ENCODE assay signal across 13 mouse cellular contexts in genomic region chr12:98050057-98050456, GRCm38 (mm10).
A peak's percentile ranks its signal among the peaks of the same experiment; 100 is the strongest.
DNase-seq lines count a peak whose midpoint lies in the region; ATAC-seq lines count a peak whose summit lies in the region.
"Had no signal": no experiment of that assay in that cellular context is flagged by ENCODE, and none has a peak within 500 bp of the region (broad histone marks: within the 10 kb centered on the region; RNA-seq: fewer than 3 reads in every experiment).

No protein-coding gene starts in this region.

- no peaks in the 10 kb centered on the region for H3K9me3 ChIP-seq in hindbrain, embryonic 12.5 days (replicated peaks)
- H3K9me3 ChIP-seq in hindbrain, embryonic 16.5 days (ENCODE audit: control insufficient read depth, low read length) = no peaks in the 10 kb centered on the region
- H3K9me3 ChIP-seq in midbrain, embryonic 16.5 days (replicated peaks; ENCODE audit: control insufficient read depth, low read length, poor library complexity, severe bottlenecking) = no peaks in the 10 kb centered on the region
- H3K9me3 ChIP-seq: liver, embryonic 13.5 days had no signal

- no peak overlapping the region for H3K9ac ChIP-seq in hindbrain, embryonic 12.5 days
- no peak overlapping the region for H3K9ac ChIP-seq in hindbrain, embryonic 16.5 days (ENCODE audit: low read depth, low read length)
- no peak overlapping the region for H3K9ac ChIP-seq in midbrain, embryonic 16.5 days (ENCODE audit: low read depth, low read length)
- H3K9ac ChIP-seq: liver, embryonic 13.5 days had no signal

- no peaks in the 10 kb centered on the region for H3K36me3 ChIP-seq in hindbrain, embryonic 12.5 days
- no peaks in the 10 kb centered on the region for H3K36me3 ChIP-seq in hindbrain, embryonic 16.5 days (ENCODE audit: control insufficient read depth, insufficient read depth, low read length)
- H3K36me3 ChIP-seq in midbrain, embryonic 16.5 days (ENCODE audit: control insufficient read depth, insufficient read depth, low read length) = no peaks in the 10 kb centered on the region
- H3K36me3 ChIP-seq: liver, embryonic 13.5 days had no signal

- H3K27me3 ChIP-seq in hindbrain, embryonic 12.5 days = no peaks in the 10 kb centered on the region
- H3K27me3 ChIP-seq in hindbrain, embryonic 16.5 days (replicated peaks; ENCODE audit: control insufficient read depth, insufficient read depth, low read length) = no peaks in the 10 kb centered on the region
- no peaks in the 10 kb centered on the region for H3K27me3 ChIP-seq in midbrain, embryonic 16.5 days (ENCODE audit: control insufficient read depth, insufficient read depth, low read depth, low read length)
- H3K27me3 ChIP-seq: liver, embryonic 13.5 days had no signal

- H3K4me1 ChIP-seq in hindbrain, embryonic 12.5 days = peaks cover 15% of the 10 kb centered on the region
- peaks cover 8% of the 10 kb centered on the region for H3K4me1 ChIP-seq in hindbrain, embryonic 16.5 days (ENCODE audit: control insufficient read depth, insufficient read depth, low read depth, low read length)
- peaks cover 5% of the 10 kb centered on the region for H3K4me1 ChIP-seq in midbrain, embryonic 16.5 days (ENCODE audit: control insufficient read depth, insufficient read depth, low read length)
- H3K4me1 ChIP-seq: liver, embryonic 13.5 days had no signal

- peak; percentile 1 for DNase-seq in lung, postnatal 14 days
- DNase-seq in lung, postnatal 10 days = no peak
- DNase-seq in kidney, postnatal 10 days = peak; percentile 16
- DNase-seq in retina, embryonic 14.5 days (ENCODE audit: low spot score) = peak; percentile 17
- no peak for DNase-seq in gastrocnemius, postnatal 14 days
- DNase-seq: heart, adult 2 months; heart, postnatal 4 days; liver, embryonic 13.5 days; thymus, postnatal 36 days had no signal

- ATAC-seq in hindbrain, embryonic 12.5 days (ENCODE audit: low FRiP score) = 0 out of 2 replicates have a peak, but pooled peaks have one; percentile 32
- no peak for ATAC-seq in hindbrain, embryonic 16.5 days
- ATAC-seq in midbrain, embryonic 16.5 days = no peak

- WGBS in hindbrain, embryonic 12.5 days = 23% methylated on average over 5 of the region's 5 CpGs
- WGBS in hindbrain, embryonic 16.5 days = 18% methylated on average over 5 of the region's 5 CpGs
- 19% methylated on average over 5 of the region's 5 CpGs for WGBS in midbrain, embryonic 16.5 days

- intact Hi-C loops in gastrocnemius, postnatal 14 days (cut with DNase I; ENCODE audit: low total_unique reads) = no loop called here

- no peak overlapping the region for H3K4me2 ChIP-seq in hindbrain, embryonic 12.5 days (replicated peaks)
- H3K4me2 ChIP-seq in hindbrain, embryonic 16.5 days (ENCODE audit: low read length) = no peak overlapping the region
- no peak overlapping the region for H3K4me2 ChIP-seq in midbrain, embryonic 16.5 days (ENCODE audit: low read length)
- H3K4me2 ChIP-seq: liver, embryonic 13.5 days had no signal

- H3K4me3 ChIP-seq in hindbrain, embryonic 12.5 days = no peak overlapping the region
- no peak overlapping the region for H3K4me3 ChIP-seq in hindbrain, embryonic 16.5 days (ENCODE audit: low read length)
- H3K4me3 ChIP-seq in midbrain, embryonic 16.5 days (ENCODE audit: low read depth, low read length) = no peak overlapping the region
- H3K4me3 ChIP-seq: erythroblast, embryonic 14.5 days; heart, adult 2 months; liver, embryonic 13.5 days had no signal

- no peak overlapping the region for H3K27ac ChIP-seq in hindbrain, embryonic 12.5 days
- no peak overlapping the region for H3K27ac ChIP-seq in hindbrain, embryonic 16.5 days (ENCODE audit: low read depth, low read length)
- H3K27ac ChIP-seq in midbrain, embryonic 16.5 days (ENCODE audit: low read length) = no peak overlapping the region
- H3K27ac ChIP-seq: heart, adult 2 months; liver, embryonic 13.5 days had no signal

Comparison
In these comparisons a context has a peak if more than half of its experiments do, and no peak if none do; other contexts are left out.
1. DNase-seq: peak in lung, postnatal 14 days (single experiment), kidney, postnatal 10 days (single experiment) and retina, embryonic 14.5 days (single experiment); none in lung, postnatal 10 days (single experiment) and gastrocnemius, postnatal 14 days (single experiment).